Mouse (Mus musculus): ENCODE measurements around the gene Nlrp4a. TPM values are rescaled to one million over a fixed set of nuclear protein-coding genes. Genes with fewer than 3 reads are reported as not detected.
"Not testable (repeated sequence)": the region's sequence is repeated elsewhere in the genome, so short reads cannot be mapped to it uniquely, and the experiment has no call there.

Nlrp4a gene
- polyA plus RNA-seq (2021), result not detected

- ATAC-seq (no peak), DNase-seq (ENCODE audit: low read depth, low spot score) (no peak)
- in situ Hi-C loops (cut with MboI; ENCODE audit: low pct_unique_long_range_greater_than_20kb), result no loop called here
- no peak for TF ChIP-seq CTCF (IDR thresholded peaks at IDR 0.05)
- no peaks in the 10 kb centered on the region for H3K27me3 ChIP-seq
- ChIA-PET POLR2A (no interaction called here), CTCF (no interaction called here)
These were observed at the start of gene Nlrp4a for GRCm38 (mm10) chr7:26434813-26435212. Gene Nlrp4a, plus strand, starts transcription at chr7:26435113.

- POLR2A ChIA-PET; CTCF ChIA-PET; in situ Hi-C loops (cut with MboI; ENCODE audit: low pct_unique_long_range_greater_than_20kb); ATAC-seq; DNase-seq (ENCODE audit: low read depth, low spot score); H3K27me3 ChIP-seq: not testable (repeated sequence)
These were observed 48.2 kb upstream of the Nlrp4a start for GRCm38 (mm10) chr7:26386691-26387090.

- in situ Hi-C loops (cut with MboI; ENCODE audit: low pct_unique_long_range_greater_than_20kb); ATAC-seq; DNase-seq (ENCODE audit: low read depth, low spot score); POLR2A ChIA-PET; H3K27me3 ChIP-seq; CTCF ChIA-PET: not testable (repeated sequence)
These were observed 43.8 kb upstream of the Nlrp4a start for GRCm38 (mm10) chr7:26391137-26391536.

GRCm38 (mm10) chr7:26391811-26392210, 43.1 kb upstream of the Nlrp4a start:
- in situ Hi-C loops (cut with MboI; ENCODE audit: low pct_unique_long_range_greater_than_20kb); POLR2A ChIA-PET: not testable (repeated sequence)

GRCm38 (mm10) chr7:26403600-26403999, 31.3 kb upstream of the Nlrp4a start, which contains the start of gene Nlrp9c:
Gene Nlrp9c, minus strand, starts transcription at chr7:26403700.
- DNase-seq (ENCODE audit: low read depth, low spot score); ATAC-seq; POLR2A ChIA-PET; H3K27me3 ChIP-seq; CTCF ChIA-PET: not testable (repeated sequence)
- in situ Hi-C loops (cut with MboI; ENCODE audit: low pct_unique_long_range_greater_than_20kb), result loop anchor here (10.0 kb wide), 1 partner anchor 131 kb away; the partner anchor contains the start of gene Nlrp9a

More at GRCm38 (mm10) chr7:26391811-26392210, 43.1 kb upstream of the Nlrp4a start:
- ATAC-seq; DNase-seq (ENCODE audit: low read depth, low spot score); CTCF ChIA-PET; H3K27me3 ChIP-seq: not testable (repeated sequence)

- ChIA-PET POLR2A (no interaction called here), CTCF (no interaction called here)
- in situ Hi-C loops (cut with MboI; ENCODE audit: low pct_unique_long_range_greater_than_20kb), result no loop called here
- no peak for TF ChIP-seq CTCF (IDR thresholded peaks at IDR 0.05)
- ATAC-seq (no peak), DNase-seq (ENCODE audit: low read depth, low spot score) (no peak)
- no peaks in the 10 kb centered on the region for H3K27me3 ChIP-seq
These were observed 41.8 kb downstream of the Nlrp4a start for GRCm38 (mm10) chr7:26476690-26477089.

GRCm38 (mm10) chr7:26489514-26489913, 54.6 kb downstream of the Nlrp4a start:
- H3K27me3 ChIP-seq; in situ Hi-C loops (cut with MboI; ENCODE audit: low pct_unique_long_range_greater_than_20kb); ATAC-seq; POLR2A ChIA-PET; DNase-seq (ENCODE audit: low read depth, low spot score); CTCF ChIA-PET: not testable (repeated sequence)

Other genes starting within 250 kb of the Nlrp4a start
- gene Vmn1r184, start 174.8 kb upstream of the Nlrp4a start, polyA plus RNA-seq (2021), result not detected
- not detected for gene Cyp2a4, start 127.9 kb upstream of the Nlrp4a start, polyA plus RNA-seq (2021)
- not detected for gene Nlrp9c, start 31.4 kb upstream of the Nlrp4a start, polyA plus RNA-seq (2021)
- not detected for gene Nlrp9a, start 99.9 kb downstream of the Nlrp4a start, polyA plus RNA-seq (2021)
- gene Vmn1r185, start 183.4 kb downstream of the Nlrp4a start, polyA plus RNA-seq (2021), result not detected